Mouse (Mus musculus) megakaryocyte-erythroid progenitor cell, adult 5-6 weeks (primary cell): ENCODE data around the gene Tspan17. TPM values are rescaled to one million over a fixed set of nuclear protein-coding genes. Genes with fewer than 3 reads are reported as not detected.

Experiments used
- ATAC-seq: replicated peaks from 2 replicates; pipeline ENCODE4 v1.8.0; 2016; ENCODE audit warnings: mild to moderate bottlenecking, inconsistent platforms; ENCODE audit not compliant: severe bottlenecking, poor library complexity, low FRiP score, low TSS enrichment
- total RNA-seq, 2 experiments: library from RNA; stranded (forward) in 1 of 2; stranded (reverse) in 1 of 2; fragments of 200-1000, 215-1000 nt in 1 of 2; fragments of >200 nt in 1 of 2; fragmentation: Nextera tagmentation in 1 of 2; gene quantifications; 2 replicates each; pipeline ENCODE4 v1.2.3; 2014 to 2017

Gene Tspan17
- total RNA-seq, 2 experiments from 2014 or later: not detected

DNA sequence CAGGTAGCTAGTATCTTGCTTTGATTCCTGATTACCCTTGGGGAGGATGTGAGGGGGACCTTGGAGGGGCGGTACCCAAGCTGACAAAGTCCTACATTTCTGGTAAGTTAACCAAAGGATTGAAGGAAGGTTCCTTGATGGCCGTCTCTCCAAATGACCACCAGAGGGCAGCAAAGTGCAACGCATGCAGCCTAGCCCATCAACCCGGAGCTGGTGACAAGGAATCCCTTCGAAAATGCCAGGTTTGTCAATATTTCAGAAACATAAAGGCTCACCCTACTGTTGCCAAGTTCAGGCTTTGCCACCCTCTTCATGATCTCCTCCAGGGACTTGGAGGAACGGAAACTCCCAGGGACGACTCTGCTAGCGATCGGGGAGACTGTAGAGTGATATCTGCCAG, 10.5 kb downstream of the Tspan17 start:
- peak; percentile 60; the same call in 1 of the 2 replicates for ATAC-seq

DNA sequence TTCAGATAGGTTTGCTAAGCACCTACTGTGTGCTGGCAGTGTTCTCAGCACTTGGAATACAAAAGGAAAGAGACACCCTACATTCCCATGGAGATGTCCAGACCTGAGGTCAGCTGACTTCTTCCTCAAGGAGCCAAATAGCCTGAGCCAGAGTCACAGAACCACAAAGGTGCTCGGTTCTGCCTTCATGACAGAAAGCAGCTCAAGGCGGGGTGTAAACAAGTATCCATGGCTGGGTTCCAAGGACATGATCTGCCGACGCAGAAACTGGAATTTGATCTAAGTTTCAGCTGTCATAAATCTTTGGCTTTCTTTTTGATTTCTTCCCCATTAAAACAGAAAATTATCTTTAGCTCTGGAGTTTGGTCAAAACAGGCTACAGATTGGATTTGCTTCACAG, 11.0 kb downstream of the Tspan17 start:
- no peak for ATAC-seq

DNA sequence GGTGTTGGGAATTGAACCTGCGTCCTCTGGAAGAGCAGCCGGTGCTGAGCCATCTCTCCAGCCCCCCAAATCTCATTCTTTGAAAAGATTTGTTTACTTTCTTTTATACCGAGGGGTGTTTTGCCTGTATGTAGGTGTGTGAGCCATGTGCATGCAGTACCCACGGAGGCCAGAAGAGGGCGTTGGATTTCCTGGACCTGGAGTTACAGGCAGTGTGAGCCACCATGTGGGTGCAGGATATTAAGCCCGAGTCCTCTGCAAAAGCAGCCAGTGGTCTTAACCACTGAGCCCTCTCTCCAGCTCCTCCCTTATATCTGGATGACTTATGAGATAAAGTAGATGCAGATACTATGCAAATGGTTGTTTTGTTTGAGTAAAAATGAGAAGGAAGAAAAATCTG, 13.8 kb downstream of the Tspan17 start:
- no peak for ATAC-seq

DNA sequence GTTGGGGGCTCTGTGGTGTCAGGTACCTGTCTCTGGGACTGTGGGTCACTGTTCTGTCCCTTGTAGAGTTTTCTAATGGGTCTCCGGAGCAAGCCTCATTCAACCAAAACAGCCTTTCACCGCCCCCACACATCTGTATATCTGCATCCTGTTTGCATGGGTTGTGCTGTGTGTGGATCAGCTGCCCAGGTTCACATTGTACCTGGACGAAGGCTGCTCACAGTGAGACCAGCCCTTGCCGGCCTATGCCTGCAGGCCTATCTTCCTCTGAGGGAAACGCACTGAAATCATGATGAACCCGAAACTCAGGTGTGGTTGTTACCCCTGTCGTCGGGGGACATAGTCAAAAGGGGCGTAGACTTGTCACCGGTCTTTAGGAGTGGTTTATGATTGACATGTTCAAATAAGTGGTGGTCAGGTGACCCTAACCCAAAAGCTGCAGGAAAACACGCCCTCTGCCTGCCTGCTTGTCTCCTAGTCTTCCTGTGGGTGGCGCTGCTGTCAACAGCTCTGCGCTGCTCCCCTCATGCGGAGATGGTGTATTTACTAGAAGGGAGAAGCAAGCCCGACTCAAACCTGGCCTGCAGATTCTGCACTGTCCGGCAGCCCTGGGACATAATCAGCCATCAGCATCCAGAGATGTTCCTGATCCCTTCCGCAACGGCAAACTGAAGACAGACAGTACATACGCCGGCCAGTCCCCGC, 16.1 kb downstream of the Tspan17 start:
- no peak for ATAC-seq

DNA sequence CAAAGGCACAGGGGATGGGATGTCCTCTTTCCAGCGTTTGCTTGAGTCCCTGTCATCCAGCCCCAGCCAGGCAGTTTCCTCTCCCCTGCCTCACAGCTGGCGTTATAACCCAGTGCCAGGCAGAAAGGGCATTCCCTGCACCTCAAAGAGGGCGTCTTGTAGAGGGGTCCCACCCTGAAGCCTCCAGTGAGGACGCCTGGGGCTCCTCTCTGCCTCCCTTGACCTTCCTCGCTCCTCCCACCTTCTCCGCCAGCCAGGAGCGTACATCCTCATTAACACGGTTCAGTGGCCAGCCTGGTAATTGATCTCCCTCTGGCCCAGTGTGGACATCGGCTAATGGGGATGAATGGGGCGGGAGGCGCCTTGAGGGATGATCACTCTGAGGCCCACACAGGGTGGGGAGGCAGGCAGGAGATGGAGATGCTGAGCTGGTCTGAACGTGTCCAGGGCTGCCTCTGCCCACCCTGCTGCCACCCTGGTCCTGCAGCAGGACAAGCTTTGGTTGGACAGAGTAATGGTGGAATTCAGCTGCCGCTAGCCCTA, 17.3 kb downstream of the Tspan17 start:
- no peak for ATAC-seq

DNA sequence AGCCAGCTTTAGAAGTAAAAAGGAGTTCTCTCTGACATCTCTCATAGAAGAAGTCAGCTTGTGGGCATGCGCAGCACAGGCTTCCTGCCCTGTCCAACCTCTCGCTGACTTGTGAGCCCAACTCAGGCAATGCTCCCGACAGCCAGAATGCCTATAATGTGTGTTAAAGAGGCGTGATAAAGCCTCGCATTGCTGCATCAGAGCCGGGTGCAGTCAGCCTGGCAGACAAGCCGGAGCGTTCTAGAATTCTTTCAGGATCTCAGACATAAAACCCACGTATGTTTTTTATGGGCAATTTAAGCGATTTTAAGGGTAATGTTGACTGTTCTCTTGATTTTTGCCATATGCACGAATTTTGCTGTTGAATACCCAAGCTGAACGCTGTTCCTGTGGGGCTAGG, 18.9 kb downstream of the Tspan17 start:
- ATAC-seq: no peak

DNA sequence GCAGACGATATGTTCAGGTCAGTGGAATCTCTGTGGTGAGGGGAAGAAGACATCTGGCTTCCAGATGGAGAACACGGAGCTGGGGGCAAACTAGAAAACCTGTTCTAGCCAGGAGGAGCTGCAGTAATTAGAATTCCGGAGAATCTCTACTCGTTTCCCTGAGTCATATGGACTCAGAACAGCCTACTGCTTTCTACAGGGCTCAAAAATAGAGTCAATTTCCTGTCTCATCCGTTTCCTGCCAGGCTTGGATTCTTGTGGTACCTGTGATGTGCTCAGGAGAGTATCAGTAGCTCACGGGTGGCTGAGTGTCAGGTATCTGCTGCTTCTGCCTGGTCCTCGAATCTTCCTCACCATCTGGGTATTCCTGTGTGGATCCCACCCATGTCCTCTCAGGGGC, 22.3 kb downstream of the Tspan17 start:
- no peak for ATAC-seq

DNA sequence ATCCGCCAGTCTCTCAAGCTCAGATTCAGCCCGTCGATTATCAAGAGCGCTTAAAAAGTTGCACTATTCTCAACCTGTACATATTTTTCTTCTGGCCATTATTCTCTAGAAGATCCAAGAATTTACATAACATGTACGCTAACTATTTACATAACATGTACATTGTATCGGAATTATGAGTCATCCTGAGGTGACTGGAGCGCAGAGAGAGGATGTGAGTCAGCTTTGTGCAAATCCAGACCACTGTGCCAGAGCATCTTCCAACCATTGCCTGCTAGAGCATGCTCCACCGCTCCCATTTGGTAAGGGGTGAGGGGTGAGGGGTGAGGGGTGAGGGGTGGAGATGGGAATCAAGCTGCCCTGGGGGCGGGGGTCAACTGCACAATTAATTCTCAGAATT, 24.2 kb downstream of the Tspan17 start:
- no peak for ATAC-seq

DNA sequence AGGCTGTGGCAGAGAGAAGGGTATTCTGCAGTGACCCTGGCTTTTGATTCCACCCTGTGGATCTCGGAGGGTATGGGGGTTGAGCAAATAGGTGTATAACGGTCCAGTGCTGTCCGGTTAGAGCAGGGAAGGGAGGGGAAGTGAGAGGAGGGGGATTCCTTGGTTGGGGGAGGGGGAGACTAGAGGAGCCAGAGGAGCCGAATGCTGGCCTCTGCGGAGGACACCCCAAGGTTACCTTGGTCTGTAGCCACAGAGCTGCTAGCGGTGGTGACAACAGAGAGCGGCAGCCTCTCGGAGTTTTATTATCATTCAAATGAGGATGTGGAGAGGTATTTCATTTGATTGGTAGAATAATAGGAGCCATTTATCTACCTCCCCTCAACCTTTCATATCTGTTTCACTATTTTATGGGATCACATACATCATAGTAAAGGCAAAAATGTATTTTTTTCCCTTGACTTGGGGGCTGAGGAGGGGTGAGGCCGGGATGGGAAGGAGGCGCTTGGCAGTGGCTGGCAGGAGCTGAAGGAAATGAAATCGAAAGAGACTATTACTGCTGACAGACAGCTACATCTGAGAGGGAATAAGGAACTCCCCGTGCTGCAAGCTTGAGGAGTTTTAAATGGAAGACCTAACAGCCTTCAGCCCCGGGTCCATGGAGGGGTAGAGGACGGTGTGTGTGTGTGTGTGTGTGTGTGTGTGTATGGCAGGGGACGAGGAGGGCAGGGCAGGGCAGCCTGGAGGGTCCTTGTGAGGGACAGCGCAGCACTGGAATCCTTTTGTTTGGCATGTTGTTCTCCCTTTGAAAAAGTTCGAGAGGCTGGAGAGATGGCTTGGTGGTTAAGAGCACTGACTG, 29.4 kb downstream of the Tspan17 start:
- ATAC-seq: no peak

DNA sequence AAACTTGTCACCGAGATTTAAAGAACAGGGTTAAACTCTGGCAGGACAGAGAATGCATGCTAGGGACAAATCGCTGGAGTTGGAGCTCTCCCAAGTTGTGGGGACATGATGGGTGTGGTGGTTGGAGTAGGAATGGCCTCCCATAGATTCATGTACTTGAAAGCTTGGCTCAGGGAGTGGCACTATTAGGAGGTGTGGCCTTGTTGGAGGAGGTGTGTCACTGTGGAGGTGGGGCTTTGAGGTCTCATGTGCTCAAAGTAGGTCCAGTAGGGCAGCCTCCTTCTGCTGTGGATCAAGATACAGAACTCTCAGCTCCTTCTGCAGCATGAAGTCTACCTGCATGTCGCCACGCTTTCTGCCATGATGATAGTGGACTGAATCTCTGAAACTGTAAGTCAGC, 31.9 kb downstream of the Tspan17 start:
- no peak for ATAC-seq

DNA sequence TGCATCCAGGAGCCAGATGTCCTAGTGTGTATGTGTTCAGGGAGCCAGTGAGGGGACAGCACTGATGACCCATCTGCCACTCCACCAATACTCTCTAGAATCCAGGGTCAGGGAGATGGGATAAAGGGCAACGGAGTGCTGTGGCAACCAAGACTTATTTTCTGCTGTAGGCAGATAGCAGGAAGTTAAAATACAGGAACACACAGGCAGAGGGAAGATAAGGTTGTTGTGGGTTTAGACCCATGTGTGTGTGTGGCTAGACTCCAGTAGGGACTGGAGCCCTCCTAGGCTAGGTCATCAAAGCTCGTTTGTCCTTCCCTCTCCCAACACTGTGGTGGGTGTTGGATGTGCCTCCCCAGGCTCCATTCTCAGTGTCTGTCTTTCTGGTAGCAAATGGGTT, 32.8 kb downstream of the Tspan17 start:
- no peak for ATAC-seq

DNA sequence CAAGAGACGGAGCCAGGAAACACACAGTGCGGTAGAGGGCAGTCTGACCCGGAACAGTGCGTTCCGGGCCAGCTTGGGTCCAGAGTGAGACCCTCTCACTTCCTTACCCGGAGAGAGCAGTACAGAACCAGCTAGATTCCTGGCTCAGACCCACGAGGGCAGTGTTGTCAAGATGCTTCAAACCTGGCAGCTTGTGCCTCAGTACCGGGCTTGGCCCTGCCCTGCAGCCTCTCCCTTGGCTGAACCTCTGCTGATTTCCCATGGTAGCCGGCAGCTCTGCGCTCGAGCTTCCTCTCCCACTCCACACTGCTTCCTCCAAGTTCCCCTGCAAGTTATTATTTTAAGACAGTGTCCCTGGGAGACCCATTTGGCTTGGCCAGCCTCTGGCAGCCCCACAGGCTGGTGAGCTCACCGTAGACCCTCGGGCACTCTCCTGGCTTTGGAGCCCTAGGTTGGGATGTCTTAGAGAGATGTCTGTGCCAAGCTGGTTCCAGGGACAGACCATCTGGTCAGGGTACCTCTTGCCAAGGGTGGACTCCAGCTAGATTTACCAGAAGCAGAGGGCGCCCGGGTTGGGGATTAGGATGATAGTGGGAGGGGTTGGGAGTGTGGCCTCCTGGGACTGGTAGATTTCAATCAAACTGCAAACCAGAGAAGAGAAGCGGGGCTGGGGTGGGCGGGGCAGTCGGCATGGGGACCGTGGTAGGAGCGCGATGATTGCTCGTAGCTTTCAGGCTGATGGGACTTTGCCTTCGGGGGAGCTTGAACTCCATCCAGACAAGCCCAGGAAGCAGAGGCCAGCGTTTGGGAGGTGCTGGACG, 35.1 kb downstream of the Tspan17 start:
- no peak for ATAC-seq

DNA sequence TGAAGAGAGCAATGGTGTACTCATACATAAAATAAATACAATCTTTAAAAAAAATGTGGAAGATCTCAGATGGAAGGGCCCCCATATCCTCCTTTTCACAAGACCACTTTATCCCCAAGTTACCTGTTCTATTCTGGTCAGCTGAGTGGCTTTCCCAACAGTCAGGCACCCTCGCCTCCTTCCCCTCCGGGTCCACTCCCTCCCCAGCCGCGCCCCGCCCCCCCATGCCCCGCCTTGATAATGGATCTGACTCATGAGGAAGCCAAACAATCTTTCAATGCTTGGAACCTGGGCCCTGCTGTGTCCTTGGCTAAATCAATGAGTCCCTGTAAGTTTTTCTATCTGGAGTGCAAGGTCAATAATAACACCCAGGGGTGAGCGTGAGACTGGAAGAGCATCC, 38.8 kb downstream of the Tspan17 start:
- ATAC-seq: no peak

DNA sequence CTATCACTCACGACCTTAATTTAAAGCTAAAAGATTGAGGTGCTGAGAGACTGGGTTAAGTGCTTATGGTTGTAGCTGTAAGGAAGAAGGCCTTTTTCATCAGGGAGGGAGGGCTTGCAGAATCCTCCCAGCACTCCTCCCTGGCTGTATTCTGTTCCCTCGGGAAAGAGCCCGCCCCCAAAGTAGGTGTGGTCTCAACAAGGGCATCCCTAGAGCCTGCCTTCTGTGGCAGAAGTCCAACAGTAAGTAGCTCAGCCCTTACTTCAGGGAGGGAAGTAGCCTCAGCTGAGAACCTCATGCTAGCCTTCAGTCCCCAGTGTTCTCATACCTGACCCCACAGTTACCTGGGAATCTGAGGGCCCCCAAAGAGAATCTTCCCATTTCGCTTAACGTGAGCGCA, 39.3 kb downstream of the Tspan17 start:
- ATAC-seq: no peak

DNA sequence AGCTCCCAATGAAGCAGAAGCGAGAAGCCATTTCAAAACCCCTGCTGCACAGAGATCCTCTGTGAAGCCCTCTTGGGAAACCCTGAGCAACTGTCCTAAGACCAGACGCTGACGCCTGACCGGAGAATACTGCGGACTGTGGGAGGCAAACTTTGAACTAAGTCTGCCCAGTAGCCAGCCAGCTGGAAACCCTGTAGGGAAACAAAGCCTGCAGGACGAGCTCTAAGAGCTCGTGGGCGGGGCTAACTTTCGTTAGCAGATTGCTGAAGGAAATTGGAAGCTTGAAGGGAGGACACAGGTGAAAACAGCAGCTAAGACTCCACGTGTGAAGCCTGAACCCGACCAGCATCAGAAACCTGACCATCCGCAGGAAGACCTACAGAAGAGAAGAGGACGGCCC, 40.3 kb downstream of the Tspan17 start:
- ATAC-seq: no peak

DNA sequence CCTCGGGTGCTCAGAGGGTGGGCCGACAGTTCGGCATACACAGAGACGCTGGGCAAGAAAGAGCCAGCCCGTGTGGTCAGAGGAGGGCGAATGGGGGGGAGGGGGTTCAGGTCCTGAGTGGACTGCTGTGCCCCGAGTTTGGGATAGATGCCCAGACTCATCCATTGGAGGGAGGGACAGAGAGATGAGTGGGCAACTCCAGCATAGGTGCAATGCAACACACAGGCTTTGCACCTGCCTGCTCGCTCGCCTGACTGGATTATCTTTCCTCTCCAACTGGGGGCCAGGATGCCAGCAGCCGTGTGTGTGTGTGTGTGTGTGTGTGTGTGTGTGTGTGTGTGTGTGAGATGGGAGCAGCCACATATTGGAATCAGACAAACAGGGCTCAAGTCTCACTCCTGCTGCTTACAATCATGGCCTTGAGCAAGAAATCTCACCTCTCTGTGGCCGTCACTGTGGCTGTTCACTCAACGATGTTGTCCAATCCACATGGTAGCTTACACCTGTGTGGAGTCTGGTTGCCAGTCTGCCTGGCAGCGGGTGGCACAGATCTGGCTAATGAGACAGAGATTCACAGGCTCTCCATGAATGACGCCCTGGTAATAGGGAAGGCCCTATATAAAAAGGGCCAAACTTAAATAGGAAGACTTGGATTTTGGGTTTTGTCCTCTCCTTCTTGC, 47.3 kb downstream of the Tspan17 start:
- no peak for ATAC-seq

DNA sequence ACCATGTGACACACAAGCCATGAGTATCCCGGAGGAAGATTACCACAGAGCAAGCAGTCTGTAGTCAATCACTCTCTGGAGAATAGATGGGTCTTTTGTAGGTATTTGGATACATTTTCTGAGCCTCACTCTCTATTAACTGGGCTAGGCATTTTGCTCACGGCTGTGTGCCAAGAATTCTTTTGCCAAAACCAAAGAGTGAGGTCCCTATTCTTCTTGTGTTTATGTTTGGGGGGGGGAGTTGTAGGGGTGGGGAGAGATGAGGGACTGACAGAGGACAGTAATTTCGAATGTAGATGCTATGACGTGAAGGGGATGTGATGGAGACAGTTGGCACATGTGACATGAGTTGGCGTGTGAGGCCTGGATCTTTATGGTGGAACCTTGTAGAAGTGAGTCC, 47.9 kb downstream of the Tspan17 start:
- no peak for ATAC-seq

DNA sequence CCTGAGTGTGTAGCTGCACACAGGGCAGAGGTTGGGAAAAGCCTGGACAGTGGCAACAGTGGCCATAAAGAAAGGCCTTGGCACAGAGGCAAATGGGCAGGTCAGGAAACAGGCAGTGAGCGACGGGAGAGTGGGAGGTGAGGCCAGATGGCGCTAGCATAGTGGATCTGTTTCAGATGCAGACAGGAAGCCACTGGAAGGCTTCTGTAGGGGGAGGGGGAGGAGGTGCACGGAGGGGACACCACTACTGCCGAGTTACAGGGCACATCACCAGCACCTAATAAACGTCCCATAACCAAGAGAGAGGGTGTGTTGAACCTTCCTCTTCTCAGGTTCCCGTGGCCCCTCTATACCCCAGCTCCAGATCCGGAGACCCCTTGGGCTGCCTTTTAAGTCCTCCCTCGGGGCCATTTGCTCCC, 48.3 kb downstream of the Tspan17 start:
- ATAC-seq: no peak

DNA sequence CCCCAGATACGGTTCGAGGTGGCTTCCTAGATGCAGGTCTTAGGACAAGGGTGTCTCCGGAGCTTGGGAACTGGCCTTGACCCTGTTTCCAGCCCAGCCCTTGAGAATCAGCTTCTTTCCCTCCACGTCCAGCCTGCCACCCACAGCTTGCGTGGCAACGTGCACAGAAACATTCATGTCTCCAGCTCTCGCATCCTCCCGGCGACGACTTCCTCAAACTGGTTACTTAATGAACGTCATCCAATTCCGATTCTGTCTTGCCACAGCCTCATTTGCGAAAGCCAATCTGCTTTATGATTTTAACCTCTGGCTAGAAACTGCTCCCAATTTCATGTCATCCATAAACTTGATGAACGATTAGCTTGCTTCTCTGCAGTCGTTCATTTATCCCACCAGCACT, 49.4 kb downstream of the Tspan17 start:
- ATAC-seq: no peak
